Mouse (Mus musculus) heart, embryonic 15.5 days (tissue): ENCODE results near the gene Mrps26. TPM values are rescaled to one million over a fixed set of nuclear protein-coding genes. Genes with fewer than 3 reads are reported as not detected.
"Not testable (repeated sequence)": the region's sequence is repeated elsewhere in the genome, so short reads cannot be mapped to it uniquely, and the experiment has no call there.

Experiments
- ATAC-seq: fragments of 200-750 bp; cut with Nextera tagmentation; replicated peaks from 2 replicates; pipeline ENCODE4 v1.8.0; 2017; ENCODE audit warnings: low read depth, moderate TSS enrichment; ENCODE audit not compliant: insufficient number of reproducible peaks, insufficient read depth, low FRiP score
- H3K27ac ChIP-seq: fragments of 300-500 bp; sonication (generic); 2 replicates; pipeline ENCODE4 v1.5.1; 2015; ENCODE audit warnings: mild to moderate bottlenecking, inconsistent platforms
- H3K27me3 ChIP-seq: fragments of 300-500 bp; sonication (generic); 2 replicates; pipeline ENCODE4 v1.6.1; 2015; ENCODE audit warnings: inconsistent platforms
- H3K36me3 ChIP-seq: fragments of 300-500 bp; sonication (generic); 2 replicates; pipeline ENCODE4 v1.6.1; 2015; ENCODE audit warnings: mild to moderate bottlenecking, inconsistent platforms
- H3K4me1 ChIP-seq: fragments of 300-500 bp; sonication (generic); replicated peaks from 2 replicates; pipeline ENCODE4 v1.6.1; 2015; ENCODE audit warnings: inconsistent platforms
- H3K4me2 ChIP-seq: fragments of 300-500 bp; sonication (generic); 2 replicates; pipeline ENCODE4 v1.6.1; 2015; ENCODE audit warnings: inconsistent platforms, mild to moderate bottlenecking, moderate library complexity
- H3K4me3 ChIP-seq: fragments of 300-500 bp; sonication (generic); 2 replicates; pipeline ENCODE4 v1.5.1; 2015; ENCODE audit warnings: mild to moderate bottlenecking, inconsistent platforms
- H3K9ac ChIP-seq: fragments of 300-500 bp; sonication (generic); 2 replicates; pipeline ENCODE4 v1.6.1; 2015; ENCODE audit warnings: mild to moderate bottlenecking, inconsistent platforms
- H3K9me3 ChIP-seq: fragments of 300-500 bp; sonication (generic); replicated peaks from 2 replicates; pipeline ENCODE4 v1.6.1; 2016; ENCODE audit warnings: inconsistent platforms
- WGBS: fragments of 180-500 bp; shearing (Covaris S2); methylation state at CpG from one replicate; pipeline ENCODE4 v1.1.7; 2015; ENCODE audit warnings: mixed read lengths; 5-methylcytosine and 5-hydroxymethylcytosine counted together
- polyA plus RNA-seq: library from polyadenylated mRNA; unstranded; fragments of >200 nt; fragmentation: Nextera tagmentation; extraction: Ambion mirVana; gene quantifications from 2 replicates; pipeline ENCODE4 v1.2.1, GENCODE M21; 2015

Gene Mrps26
- polyA plus RNA-seq, result 61.2 and 67.6 TPM in 2 replicates

GRCm38 (mm10) chr2:130563212-130564055, at the start of gene Mrps26:
Gene Mrps26 (plus strand): TSS chr2:130563742.
- peak; percentile 99 for ATAC-seq
- Histone ChIP-seq H3K36me3 (peaks cover 9% of the 10 kb centered on the region; the same call in 1 of the 2 replicates), H3K27ac (peak within 1 kb of the TSS; percentile 88), H3K27me3 (no peaks in the 10 kb centered on the region), H3K9ac (peak within 1 kb of the TSS; percentile 92), H3K9me3 (no peaks in the 10 kb centered on the region), H3K4me2 (peak within 1 kb of the TSS; percentile 93), H3K4me1 (peaks cover 19% of the 10 kb centered on the region), H3K4me3 (peak within 1 kb of the TSS; percentile 97)
- under 1% methylated on average over 61 of the region's 61 CpGs for WGBS

DNA sequence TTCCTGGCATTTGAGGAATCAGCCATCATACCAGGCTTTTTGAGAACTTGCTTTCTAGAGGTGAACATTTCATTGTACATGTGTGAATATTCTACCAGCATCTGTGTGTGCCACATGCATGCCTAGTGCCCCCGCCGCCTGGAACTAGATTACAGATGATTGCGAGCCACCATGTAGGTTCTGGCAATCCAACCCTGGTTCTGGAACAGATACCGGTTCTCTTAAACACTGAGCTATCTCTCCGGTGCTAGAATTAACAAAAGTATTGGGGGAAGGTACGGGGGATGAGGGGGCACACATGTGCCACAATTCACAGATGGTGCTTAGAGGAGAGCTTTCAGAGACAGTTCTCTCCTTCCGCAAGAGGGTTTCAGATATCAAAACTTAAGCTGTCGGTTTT, 49.6 kb upstream of the Mrps26 start:
- Histone ChIP-seq H3K27me3 (no peaks in the 10 kb centered on the region), H3K9ac (no peak overlapping the region), H3K27ac (no peak overlapping the region), H3K4me1 (no peaks in the 10 kb centered on the region), H3K9me3 (no peaks in the 10 kb centered on the region), H3K4me3 (no peak overlapping the region), H3K36me3 (peaks cover 31% of the 10 kb centered on the region), H3K4me2 (no peak overlapping the region)
- ATAC-seq, result no peak
- WGBS, result 94% methylated on average over 8 of the region's 8 CpGs

DNA sequence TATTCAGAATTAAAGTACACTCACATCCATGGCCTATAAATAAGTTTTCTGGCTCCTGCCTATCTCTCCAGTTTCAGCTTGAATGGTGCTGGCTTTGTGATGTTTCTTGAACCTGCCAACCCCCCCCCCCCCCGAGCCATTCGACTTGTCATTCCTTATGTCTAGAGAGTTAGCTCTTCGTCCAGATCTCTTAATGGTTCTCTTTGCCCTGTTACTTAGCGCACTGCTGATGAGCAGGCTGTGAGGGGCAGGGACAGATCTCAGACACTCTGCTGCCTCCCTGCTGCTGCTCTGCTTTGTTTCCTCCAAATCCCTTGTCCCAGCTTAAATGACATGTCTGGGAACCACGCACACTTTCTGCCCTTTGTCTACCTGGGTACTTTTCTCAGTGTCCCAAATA, 47.8 kb upstream of the Mrps26 start:
- no peak for ATAC-seq
- peaks cover 33% of the 10 kb centered on the region for H3K36me3 ChIP-seq
- no peak overlapping the region for H3K27ac ChIP-seq
- no peak overlapping the region for H3K4me3 ChIP-seq
- no peak overlapping the region for H3K4me2 ChIP-seq
- no peaks in the 10 kb centered on the region for H3K4me1 ChIP-seq
- H3K9ac ChIP-seq, result no peak overlapping the region
- H3K27me3 ChIP-seq, result no peaks in the 10 kb centered on the region
- no peaks in the 10 kb centered on the region for H3K9me3 ChIP-seq
- WGBS, result 78% methylated on average over 5 of the region's 5 CpGs

DNA sequence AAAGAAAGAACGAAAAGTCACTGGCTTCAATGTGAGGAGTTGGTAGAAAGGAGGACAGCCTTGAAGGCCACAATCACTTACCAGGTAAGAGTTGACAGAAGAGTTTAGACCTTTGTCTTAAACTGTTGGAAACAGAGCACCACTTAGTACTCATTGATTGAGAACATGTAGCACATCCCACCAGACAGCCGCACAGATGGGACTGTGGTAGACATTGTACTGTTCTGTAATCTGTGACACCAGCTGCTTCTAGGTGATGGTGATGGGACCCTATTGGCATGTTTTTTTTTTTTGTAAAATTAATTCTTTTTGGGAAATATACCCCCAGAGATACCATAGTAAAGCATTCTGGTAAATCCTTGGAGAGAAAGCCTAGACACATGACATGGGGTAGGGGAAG, 41.6 kb upstream of the Mrps26 start:
- peaks cover 49% of the 10 kb centered on the region for H3K36me3 ChIP-seq
- H3K27ac ChIP-seq, result no peak overlapping the region
- no peak overlapping the region for H3K4me3 ChIP-seq
- H3K4me2 ChIP-seq, result no peak overlapping the region
- 95% methylated on average over 2 of the region's 2 CpGs for WGBS
- no peaks in the 10 kb centered on the region for H3K27me3 ChIP-seq
- ATAC-seq, result no peak
- no peak overlapping the region for H3K9ac ChIP-seq
- H3K4me1 ChIP-seq, result no peaks in the 10 kb centered on the region
- no peaks in the 10 kb centered on the region for H3K9me3 ChIP-seq

DNA sequence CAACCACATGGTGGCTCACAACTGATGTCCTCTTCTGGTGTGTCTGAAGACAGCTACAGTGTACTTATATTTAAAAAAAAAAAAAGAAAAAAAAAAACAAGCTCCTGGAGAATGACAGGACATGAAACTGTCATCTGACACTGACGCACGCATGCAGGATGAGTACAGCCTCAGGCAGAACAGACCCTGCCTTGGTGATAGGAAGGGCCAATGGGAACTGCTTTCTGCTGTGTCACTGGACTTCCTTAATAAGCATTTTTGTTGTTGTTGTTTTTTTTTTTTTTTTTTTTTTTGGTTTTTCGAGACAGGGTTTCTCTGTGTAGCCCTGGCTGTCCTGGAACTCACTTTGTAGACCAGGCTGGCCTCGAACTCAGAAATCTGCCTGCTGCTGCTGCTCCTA, 38.1 kb upstream of the Mrps26 start:
- H3K27me3 ChIP-seq, H3K9ac ChIP-seq, H3K9me3 ChIP-seq, H3K4me3 ChIP-seq, H3K27ac ChIP-seq, ATAC-seq, H3K4me2 ChIP-seq, H3K4me1 ChIP-seq: not testable (repeated sequence)
- H3K36me3 ChIP-seq, result peaks cover 33% of the 10 kb centered on the region
- WGBS, result 86% methylated on average over 4 of the region's 4 CpGs

GRCm38 (mm10) chr2:130528457-130528856, 35.1 kb upstream of the Mrps26 start:
- no peak overlapping the region for H3K27ac ChIP-seq
- peaks cover 3% of the 10 kb centered on the region; the same call in 1 of the 2 replicates for H3K4me1 ChIP-seq
- ATAC-seq, result no peak
- no peak overlapping the region for H3K9ac ChIP-seq
- peaks cover 24% of the 10 kb centered on the region for H3K36me3 ChIP-seq
- H3K27me3 ChIP-seq, result no peaks in the 10 kb centered on the region
- H3K4me2 ChIP-seq, result no peak overlapping the region
- H3K9me3 ChIP-seq, result no peaks in the 10 kb centered on the region
- WGBS, result 83% methylated on average over 6 of the region's 6 CpGs
- H3K4me3 ChIP-seq, result no peak overlapping the region

- Histone ChIP-seq H3K36me3 (peaks cover 31% of the 10 kb centered on the region), H3K27me3 (no peaks in the 10 kb centered on the region), H3K27ac (no peak overlapping the region), H3K9me3 (no peaks in the 10 kb centered on the region), H3K4me2 (no peak overlapping the region), H3K4me1 (peaks cover 3% of the 10 kb centered on the region; the same call in 1 of the 2 replicates), H3K4me3 (no peak overlapping the region), H3K9ac (no peak overlapping the region)
- no peak for ATAC-seq
- WGBS, result 80% methylated on average over 2 of the region's 2 CpGs
These were observed 34.3 kb upstream of the Mrps26 start for GRCm38 (mm10) chr2:130529290-130529689.

DNA sequence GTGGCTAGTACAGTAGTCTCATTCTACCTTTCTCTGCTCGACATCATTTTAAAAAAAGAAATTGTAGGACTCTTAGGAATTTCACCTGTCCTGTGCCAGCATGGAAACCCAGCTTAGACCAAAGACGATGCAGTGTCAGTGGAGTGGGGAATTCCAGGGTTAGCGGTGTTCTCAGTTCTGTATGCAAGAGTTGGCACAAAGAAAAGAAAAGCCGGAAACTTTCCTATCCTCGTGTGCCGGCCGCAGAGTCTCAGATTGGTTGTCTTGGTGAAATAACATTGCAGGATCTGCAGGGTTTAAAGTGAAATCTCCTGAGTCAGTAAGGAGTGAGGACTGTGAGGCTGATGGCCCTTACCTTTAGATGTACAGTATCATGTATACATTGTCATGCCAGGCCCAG, 33.6 kb upstream of the Mrps26 start:
- ATAC-seq, result no peak
- Histone ChIP-seq H3K9me3 (no peaks in the 10 kb centered on the region), H3K27ac (no peak overlapping the region), H3K4me2 (no peak overlapping the region), H3K36me3 (peaks cover 37% of the 10 kb centered on the region), H3K27me3 (no peaks in the 10 kb centered on the region), H3K4me3 (no peak overlapping the region), H3K4me1 (peaks cover 3% of the 10 kb centered on the region; the same call in 1 of the 2 replicates), H3K9ac (no peak overlapping the region)
- 81% methylated on average over 7 of the region's 7 CpGs for WGBS

DNA sequence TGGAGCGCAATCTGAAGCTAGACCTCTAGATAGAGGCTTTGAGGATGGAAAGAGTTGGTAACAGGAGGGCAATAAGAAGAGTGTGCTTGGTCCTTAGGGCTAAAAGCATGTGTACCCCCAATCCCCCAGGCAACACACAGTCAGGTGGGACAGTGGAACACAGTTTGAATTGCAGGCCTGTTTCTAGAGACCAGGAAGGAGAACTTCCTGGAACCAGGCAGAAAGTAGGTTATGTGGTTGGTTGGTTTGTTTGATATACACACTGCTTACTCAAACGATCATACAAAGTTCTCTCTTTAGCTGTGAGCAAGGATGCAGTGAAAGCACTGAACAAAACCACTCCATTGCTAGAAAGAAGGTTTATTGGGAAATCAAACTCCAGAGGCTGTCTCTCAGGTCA, 31.3 kb upstream of the Mrps26 start:
- ATAC-seq, result no peak
- Histone ChIP-seq H3K4me2 (no peak overlapping the region), H3K4me1 (peaks cover 3% of the 10 kb centered on the region; the same call in 1 of the 2 replicates), H3K36me3 (peaks cover 44% of the 10 kb centered on the region), H3K9me3 (no peaks in the 10 kb centered on the region), H3K27me3 (no peaks in the 10 kb centered on the region), H3K9ac (no peak overlapping the region), H3K4me3 (no peak overlapping the region), H3K27ac (no peak overlapping the region)
- WGBS, result 78% methylated on average over 2 of the region's 2 CpGs

DNA sequence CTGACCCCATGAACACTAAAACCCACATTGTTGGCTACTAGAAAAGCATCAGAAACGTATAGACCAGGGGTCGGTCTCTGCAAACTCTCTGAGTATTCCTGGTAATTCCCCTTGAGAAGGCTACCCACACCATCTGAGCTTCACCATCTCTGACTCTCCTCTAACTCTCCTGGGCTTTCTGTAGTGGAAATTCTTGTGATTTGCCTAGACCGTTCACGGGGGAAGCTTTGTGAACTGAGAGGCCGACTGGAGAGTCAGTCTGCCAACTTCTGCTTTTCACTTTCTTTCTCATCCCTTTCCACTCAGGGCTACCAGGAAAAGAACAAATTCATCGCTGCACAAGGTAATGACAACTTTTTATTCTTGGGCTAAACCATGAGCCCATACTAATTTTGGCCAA, 28.5 kb upstream of the Mrps26 start:
- Histone ChIP-seq H3K27me3 (no peaks in the 10 kb centered on the region), H3K36me3 (peaks cover 54% of the 10 kb centered on the region), H3K9ac (no peak overlapping the region), H3K4me1 (no peaks in the 10 kb centered on the region), H3K9me3 (no peaks in the 10 kb centered on the region), H3K4me2 (no peak overlapping the region), H3K27ac (no peak overlapping the region), H3K4me3 (no peak overlapping the region)
- no peak for ATAC-seq
- WGBS, result 81% methylated on average over 6 of the region's 6 CpGs

DNA sequence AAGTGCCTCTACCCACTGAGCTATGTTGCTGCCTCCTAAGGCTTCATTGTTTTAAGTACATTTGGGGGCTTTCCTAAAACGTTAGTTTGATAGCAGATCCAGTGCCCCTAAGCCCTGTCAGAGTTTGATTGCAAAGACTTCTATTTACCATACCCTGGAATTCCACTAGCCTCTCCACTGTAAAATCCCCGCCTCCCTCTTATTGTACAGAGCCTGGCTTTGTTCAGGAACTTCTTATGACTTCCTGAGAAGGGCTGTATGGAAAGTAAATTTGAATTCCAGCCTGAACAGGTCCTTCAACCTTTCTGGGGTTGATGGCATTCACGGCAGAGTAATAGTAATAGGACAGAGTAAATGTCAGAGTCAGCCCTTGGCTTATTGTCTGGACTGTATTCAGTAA, 26.7 kb upstream of the Mrps26 start:
- H3K27ac ChIP-seq, result no peak overlapping the region

More for the DNA sequence above, 26.7 kb upstream of the Mrps26 start:
- ATAC-seq, result no peak
- H3K27me3 ChIP-seq, result no peaks in the 10 kb centered on the region
- H3K4me1 ChIP-seq, result no peaks in the 10 kb centered on the region
- H3K4me3 ChIP-seq, result no peak overlapping the region
- H3K4me2 ChIP-seq, result no peak overlapping the region
- no peaks in the 10 kb centered on the region for H3K9me3 ChIP-seq
- peaks cover 71% of the 10 kb centered on the region for H3K36me3 ChIP-seq
- WGBS, result 80% methylated on average over 3 of the region's 3 CpGs
- H3K9ac ChIP-seq, result no peak overlapping the region
